Mouse (Mus musculus) megakaryocyte progenitor cell, adult 5-6 weeks (primary cell): ENCODE measurements at regions not wholly inside any gene's neighbourhood (a gene's known extent, or its start where the extent isn't known, plus 50 kb on each side); places are given as distances from the start of the nearest gene placed in this dataset.
A peak's percentile ranks its signal among the peaks of the same experiment; 100 is the strongest.

Experiments
- ATAC-seq: replicated peaks from 2 replicates; pipeline ENCODE4 v1.8.0; 2016; ENCODE audit warnings: mild to moderate bottlenecking, moderate TSS enrichment, inconsistent platforms; ENCODE audit not compliant: poor library complexity

DNA sequence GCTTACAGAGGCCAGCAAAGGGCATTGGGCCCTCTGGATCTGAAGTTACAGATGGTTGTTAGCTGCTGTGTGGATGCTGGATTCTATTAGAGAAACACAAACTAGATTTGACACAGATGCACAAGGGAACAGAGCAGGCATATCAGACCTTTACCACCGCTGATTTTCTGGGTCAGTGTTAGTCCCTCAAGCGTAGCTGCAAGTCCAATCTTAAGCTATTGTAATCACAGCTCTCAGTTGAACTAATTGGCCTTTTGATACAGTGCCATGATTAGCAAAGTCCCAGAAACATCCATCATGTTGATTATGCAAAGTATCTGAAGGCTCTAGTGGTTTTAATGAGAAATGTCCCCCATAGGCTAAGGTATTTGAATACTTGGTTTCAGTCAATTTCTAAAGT lies 54.2 kb upstream of the Plppr5 start:
- no peak for ATAC-seq

DNA sequence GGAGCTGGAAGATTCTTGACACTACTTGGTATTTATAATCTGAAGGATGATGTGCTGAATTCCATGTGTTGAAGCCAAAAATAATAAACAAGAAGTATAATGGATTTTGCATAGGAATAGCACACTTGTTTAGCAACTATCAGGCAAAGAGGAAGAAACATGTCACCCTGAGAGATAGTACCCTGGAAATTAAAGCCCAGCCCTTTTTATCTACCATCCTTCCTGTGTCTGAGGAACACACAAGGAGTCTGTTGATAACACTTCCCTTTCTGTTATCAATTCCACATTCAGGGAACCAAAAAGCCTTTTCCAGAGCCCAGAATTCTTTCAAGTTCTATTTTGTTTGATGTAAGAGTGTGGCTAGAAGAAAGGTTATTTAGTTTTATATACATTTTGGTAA lies 66.5 kb upstream of the Plppr5 start:
- ATAC-seq: no peak

DNA sequence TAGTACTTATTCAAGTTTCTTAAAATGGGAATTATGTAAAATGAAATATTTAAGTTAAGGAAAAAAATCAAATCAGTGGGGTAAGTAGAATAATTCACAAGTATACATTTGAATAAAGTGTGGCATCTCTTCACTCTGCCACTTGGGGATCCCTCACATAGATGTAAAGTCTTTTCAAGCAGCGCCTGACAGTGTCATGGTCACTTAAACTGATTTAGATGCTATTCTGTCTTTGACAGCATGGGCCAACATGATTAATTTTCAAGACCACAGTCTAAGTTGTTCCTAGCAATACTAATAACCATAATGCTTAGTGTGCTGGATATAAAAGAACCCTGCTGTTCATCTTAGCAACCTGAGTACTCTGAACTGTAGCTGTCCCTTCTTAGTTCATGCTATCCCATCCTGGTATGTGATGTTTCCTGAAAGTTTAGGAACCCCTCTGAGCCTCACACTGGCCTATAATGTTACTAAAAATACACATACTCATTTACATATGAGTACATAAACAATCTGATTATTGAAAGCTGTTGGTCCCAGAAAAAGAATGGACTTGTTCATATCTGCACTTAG lies 68.4 kb upstream of the Plppr5 start:
- no peak for ATAC-seq

DNA sequence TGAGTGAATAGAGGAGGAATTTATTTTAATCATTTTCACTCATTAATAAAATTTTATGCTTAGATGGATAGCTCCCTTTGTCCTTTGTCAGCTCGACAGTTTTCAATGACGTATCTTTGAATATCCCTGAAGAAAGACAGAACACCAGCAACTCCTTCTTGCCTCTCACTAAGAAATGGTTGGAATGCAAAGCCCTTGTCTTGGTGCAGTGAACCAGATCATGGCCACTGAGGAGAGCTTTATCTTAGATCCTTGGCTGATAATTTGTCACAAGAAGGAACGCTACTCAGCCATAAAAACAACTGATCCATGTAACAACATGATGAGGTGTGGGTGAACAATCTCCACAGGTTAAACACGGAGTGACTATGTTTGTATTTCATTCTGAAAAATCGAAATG lies 73.5 kb upstream of the Plppr5 start:
- ATAC-seq: no peak

DNA sequence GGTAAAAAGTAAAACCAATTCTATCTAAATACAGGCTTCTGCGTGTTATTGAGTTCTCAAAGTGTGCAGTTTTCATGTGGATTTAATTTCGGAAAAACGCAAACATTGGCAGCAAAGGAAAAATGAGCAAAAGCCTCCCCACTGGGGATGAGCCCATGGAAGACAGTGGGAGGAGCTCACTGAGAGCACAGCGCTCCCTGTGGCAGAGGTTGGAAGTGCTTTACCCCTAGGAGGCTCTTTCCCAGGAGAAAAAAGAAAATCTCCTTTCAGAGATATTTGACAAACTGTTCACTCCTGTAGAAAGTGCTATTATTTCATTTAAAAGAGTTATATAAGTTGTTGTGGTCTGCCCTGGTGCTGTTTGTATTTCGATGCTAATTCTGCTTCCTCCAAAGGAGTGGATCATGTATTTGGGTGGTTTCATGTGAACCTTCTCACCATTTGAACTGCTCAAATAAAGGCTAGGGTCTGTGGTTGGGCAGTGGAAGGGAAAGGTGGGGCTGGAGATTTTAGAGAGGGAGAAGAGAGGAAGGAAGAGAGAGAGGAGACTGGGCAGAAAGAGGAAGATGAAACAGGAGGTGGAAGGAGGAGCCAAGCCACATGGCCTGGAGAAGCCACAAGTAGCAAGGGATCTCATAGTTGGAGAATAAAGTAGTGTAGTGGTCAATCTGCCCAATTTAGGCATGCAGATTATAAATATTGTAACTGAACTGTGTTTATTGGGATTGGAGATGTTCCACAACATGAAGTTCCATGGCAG lies 76.3 kb upstream of the Plppr5 start:
- ATAC-seq: peak; percentile 50; the same call in 1 of the 2 replicates

DNA sequence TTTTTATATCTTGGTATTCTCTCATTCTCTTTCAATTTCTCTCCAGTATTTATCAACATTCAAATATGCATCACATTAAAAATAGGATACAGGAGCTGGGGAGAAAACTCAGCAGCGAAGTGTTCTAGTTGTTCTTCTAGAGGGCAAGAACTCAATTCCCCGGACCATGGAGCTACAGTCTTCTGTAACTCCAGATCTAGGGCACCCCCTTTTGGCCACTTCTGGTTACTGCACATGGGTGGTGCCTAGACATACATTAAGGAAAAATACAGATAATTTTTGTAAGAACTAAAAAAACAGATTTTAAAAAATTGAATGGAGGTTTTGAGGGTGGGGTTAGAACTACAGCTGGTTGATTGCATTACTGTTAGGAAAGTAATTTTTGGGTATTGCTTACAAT lies 80.5 kb upstream of the Plppr5 start:
- ATAC-seq: peak; percentile 87

DNA sequence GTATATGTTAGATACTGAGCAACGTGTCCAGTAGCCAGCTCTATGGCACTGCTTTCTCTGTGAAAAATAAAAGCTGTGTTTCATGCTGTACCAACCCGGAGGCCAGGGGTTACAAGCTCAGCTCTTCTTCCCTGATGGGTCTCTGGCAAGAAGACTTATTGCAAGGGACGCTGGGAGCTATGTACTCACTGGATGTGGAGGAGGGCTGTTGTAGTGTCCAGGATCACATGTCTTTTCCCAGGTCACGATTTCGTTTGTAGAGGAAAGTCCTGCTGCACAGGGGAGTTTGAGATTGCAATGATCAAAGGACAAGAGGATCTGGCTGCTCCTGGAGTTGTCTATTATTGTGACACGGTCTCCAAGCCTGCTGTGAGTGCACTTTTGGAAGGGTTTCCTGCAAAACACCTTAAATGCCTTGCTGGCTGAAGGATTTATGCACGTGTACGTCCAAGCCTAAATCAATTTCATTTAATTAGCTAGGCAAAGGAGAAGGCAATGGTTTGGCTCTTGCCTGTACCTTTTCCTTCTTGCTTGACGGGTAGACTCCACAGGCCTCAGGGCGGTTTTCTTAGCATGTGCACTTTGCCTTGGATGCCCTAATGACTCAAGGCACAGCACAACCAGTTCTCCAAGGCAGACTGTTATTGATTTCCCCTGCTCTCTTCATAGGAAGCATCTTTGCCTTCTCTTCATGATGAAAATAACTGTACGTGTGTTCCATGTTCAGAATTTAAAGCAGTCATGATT lies 87.2 kb upstream of the Plppr5 start:
- no peak for ATAC-seq

DNA sequence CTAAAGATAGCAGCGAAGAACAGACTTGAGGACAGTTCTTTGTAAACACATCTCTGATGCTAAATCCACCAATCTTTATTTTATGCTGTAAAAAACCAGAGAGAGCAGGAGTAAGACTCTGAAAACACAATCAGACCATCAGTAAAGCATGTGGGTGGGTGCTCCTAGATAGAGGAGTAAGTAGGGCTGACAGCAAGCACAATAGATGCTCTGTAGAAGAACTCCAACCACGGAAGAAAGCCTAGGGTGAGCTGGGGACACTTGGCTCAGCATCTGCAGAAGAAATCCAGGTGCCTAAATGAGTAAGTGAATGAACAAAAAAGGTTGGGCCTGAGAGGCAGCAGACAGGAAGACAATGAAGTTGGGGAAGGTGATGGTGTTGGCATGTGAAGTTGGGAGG lies 88.3 kb upstream of the Plppr5 start:
- no peak for ATAC-seq

DNA sequence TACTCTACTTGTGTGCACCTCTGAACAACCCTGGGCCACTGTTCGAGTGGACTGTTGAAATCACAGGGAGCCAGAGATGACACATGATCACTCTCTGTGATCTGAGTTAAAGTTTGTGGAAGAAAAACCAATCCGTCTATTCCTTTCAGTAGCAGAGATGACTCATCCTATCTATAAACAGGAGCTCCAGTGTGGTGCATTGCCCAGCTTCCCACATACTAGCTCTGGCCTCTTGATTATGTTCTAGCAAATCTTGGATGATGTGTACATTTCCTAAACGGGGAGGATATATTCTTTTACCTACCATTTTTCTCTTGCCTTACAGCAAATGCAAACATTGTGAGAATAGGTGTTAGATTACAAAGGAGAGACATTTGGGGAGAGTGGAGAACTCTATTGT lies 94.5 kb upstream of the Plppr5 start:
- ATAC-seq: no peak

DNA sequence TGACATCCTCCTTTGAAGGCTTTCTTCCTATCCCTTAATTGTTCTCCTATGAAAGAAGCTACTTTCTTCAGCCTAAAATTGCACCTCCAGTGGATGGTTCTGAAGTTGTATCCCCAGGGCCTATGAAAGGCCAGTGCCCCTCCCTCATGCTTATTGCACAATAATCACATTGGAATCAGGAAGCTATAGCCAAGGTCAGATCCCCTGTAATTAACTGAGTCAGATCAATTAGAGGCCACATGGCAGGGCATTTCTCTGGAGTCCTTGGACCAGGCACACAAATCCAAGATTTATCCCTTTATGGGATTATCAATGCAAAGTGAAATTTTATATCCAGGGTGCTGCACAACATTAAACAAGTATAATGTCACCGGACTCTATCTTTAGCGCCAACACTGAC lies 98.8 kb upstream of the Plppr4 start:
- no peak for ATAC-seq

DNA sequence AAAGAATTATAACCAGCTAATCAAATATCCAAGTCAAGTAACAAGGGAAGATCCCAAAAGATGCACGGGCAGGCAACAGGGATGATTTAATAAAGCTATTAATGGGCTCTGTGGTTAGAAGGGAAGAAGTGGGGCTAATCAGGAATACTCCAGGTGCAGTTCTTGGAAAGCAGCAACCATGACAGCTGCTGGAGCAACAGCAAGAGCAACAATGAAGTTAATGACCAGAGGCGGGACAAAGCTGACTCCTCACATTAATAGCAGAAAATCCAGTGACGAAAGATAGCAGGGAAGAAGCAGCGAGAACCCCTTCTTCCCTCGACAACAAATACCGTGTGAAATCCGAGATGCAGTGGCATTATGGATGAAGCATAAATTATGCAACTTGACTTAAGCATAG lies 89.9 kb upstream of the Plppr4 start:
- ATAC-seq: no peak

DNA sequence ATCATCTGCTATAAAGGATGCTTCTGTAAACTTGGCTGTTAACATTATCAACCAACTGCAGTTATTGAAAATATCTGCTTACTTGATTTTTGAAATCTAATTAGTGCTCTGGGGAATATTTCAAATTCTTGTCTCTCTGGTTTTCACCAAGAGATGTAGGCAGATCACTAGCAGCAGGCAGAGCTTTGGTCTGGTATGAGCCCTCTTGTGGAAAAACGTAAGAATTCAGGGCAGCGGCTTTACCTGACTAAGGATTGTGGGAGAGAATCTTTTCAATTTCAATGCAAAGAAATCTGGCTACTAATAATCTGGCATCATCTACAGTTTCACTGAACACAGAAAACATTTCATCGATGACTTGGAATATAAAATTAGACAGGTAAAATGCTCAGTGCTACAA lies 81.2 kb upstream of the Plppr4 start:
- ATAC-seq: no peak

DNA sequence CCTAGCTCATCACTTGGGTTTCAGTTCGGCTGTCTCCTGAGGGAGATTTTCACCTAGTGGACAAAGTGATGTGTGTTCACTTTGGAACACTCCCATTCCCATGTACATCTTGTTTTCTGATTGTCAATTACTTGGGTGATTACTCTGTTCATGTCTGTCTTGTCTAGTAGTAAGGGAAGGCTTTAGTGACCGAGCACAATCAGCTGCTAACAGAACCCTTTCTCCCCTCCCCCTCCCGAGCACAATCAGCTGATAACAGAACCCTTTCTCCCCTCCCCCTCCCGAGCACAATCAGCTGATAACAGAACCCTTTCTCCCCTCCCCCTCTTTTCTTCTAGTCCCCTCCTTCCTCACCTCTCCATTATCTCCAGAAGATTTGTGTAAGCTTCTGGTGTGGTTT lies 79.6 kb upstream of the Plppr4 start:
- no peak for ATAC-seq

DNA sequence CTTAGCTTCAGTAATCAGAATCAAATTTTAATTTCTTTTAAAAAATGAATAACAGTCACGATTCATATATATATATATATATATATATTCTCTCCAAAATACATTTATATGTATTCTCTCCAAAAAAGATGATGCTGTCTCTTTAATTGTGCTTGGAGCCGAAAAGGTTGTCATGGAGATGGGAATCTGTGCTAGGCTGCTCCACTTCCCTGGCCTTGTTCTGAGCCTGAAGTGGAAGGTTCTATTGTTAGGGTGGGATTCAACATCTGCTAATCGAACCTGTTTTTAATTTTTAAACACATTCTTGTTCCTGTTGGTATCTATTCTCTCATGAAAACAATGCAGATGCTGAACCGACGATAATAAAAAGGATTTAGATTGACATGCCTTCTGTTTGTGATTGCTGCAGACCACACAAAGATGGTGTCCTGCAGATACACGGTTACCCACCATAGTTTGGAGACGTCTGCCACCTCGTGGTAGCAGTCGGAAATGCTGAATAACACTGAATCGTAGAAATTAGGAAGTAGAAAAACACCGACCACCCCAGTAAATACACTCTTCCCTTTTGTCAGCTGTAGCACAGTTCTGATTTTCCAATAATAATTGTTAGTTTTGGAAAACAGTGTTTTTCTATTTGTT lies 77.9 kb upstream of the Plppr4 start:
- peak; percentile 96 for ATAC-seq

DNA sequence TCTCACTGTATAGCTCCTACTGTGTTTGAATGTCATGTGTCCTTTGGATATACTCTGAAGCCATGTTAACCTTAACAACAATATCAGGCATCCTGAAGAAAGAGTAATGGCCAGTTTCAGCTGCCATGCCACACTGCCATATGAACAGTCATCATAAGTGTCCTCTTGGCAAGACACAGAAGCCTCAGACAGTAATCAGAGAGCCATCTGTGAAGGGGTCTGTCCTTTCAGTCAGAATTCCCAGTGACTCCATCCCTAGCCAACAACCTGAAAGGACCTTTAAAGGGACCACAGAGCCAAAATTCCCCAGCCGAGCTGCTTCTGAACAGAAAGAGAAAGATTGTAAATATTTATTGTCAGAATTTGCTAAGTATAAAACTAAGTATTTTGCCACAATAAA lies 63.9 kb upstream of the Plppr4 start:
- ATAC-seq: no peak

DNA sequence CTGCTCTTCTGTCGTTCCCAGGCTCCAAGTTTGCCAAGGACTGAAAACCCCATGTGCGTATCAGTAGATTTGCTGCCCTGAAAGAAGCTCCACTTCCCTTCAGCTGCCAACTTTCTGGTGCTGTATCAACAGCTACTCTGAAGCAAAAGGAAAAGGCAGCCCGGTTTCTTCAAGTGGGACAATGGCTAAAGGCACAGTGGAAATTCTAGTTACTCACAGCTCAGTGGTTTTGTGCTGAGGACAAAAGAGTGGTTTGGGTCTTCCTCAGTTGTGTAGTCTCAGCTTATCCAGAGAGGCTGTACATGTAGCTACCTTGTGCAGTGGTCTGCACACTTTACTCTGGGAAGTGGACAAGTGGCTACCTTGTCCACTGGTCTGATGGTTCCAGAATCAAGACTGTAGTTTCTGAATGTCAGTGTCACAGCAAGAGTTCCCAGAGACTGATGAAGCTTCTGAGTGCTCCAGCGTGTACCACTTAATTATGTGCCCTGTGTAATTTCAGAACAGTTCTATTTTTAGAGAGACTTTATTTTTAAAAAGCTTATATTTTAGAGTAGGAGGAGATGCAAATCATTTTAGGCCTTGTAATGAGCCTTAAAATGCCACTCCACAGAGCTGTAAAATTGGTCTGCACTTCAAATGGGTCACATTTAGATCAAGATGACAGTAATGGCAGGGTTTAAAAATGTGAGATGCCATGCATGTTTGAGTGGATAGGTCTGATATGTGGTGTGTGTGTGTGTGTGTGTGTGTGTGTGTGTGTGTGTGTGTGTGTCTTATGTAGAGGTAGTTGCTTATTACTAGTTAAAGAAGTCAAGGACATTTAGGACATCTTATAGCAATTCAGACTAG lies 52.4 kb upstream of the Plppr4 start:
- ATAC-seq: no peak
